Mouse (Mus musculus) liver, embryonic 14.5 days (tissue): ENCODE data around the gene A030014E15Rik. TPM values are rescaled to one million over a fixed set of nuclear protein-coding genes. Genes with fewer than 3 reads are reported as not detected.
A peak's percentile ranks its signal among the peaks of the same experiment; 100 is the strongest.
"Not testable (repeated sequence)": the region's sequence is repeated elsewhere in the genome, so short reads cannot be mapped to it uniquely, and the experiment has no call there.

Experiments
- ATAC-seq: fragments of 200-750 bp; cut with Nextera tagmentation; 2 replicates; pipeline ENCODE4 v1.8.0; 2017; ENCODE audit warnings: moderate number of reproducible peaks, mild to moderate bottlenecking, moderate library complexity; ENCODE audit not compliant: insufficient read depth
- DNase-seq, 3 experiments: peaks; one replicate each; pipeline ENCODE4 v3.0.0-alpha.2; 2012 to 2013; ENCODE audit warnings: low read depth in 3 of 3, low spot score in 3 of 3
- H3K27ac ChIP-seq: fragments of 300-500 bp; sonication (generic); 2 replicates; pipeline ENCODE4 v1.5.1; 2014; ENCODE audit warnings: moderate library complexity, mild to moderate bottlenecking, control low read depth, inconsistent platforms
- H3K27me3 ChIP-seq: fragments of 300-500 bp; sonication (generic); 2 replicates; pipeline ENCODE4 v1.6.1; 2014; ENCODE audit warnings: mild to moderate bottlenecking, low read length, moderate library complexity; ENCODE audit not compliant: control insufficient read depth, insufficient read depth
- H3K36me3 ChIP-seq: fragments of 300-500 bp; sonication (generic); replicated peaks from 2 replicates; pipeline ENCODE4 v1.6.1; 2014; ENCODE audit warnings: low read depth; ENCODE audit not compliant: control insufficient read depth, insufficient read depth
- H3K4me1 ChIP-seq, 2 experiments: fragments of 200-500 bp in 1 of 2; fragments of 300-500 bp in 1 of 2; sonication (generic) in 1 of 2; replicated peaks; 2 replicates each; pipeline ENCODE4 v1.6.1; 2012 to 2014; ENCODE audit warnings: antibody characterized with exemption in 1 of 2, inconsistent platforms in 1 of 2, low read length in 1 of 2; ENCODE audit not compliant: control insufficient read depth in 2 of 2, insufficient read depth in 2 of 2
- H3K4me2 ChIP-seq: fragments of 300-500 bp; sonication (generic); 2 replicates; pipeline ENCODE4 v1.6.1; 2014; ENCODE audit warnings: low read depth, mild to moderate bottlenecking, control low read depth, moderate library complexity
- H3K4me3 ChIP-seq, 2 experiments: fragments of 200-500 bp in 1 of 2; fragments of 300-500 bp in 1 of 2; sonication (generic) in 1 of 2; 2 replicates each; pipeline ENCODE4 v1.5.1; 2012 to 2014; ENCODE audit warnings: low read depth in 2 of 2, low read length in 2 of 2, mild to moderate bottlenecking in 2 of 2, control low read depth in 1 of 2, inconsistent platforms in 1 of 2, moderate library complexity in 1 of 2; ENCODE audit not compliant: insufficient read depth in 1 of 2
- H3K9ac ChIP-seq: fragments of 300-500 bp; sonication (generic); replicated peaks from 2 replicates; pipeline ENCODE4 v1.6.1; 2014; ENCODE audit warnings: mild to moderate bottlenecking, control low read depth, moderate library complexity
- H3K9me3 ChIP-seq: fragments of 300-500 bp; sonication (generic); 2 replicates; pipeline ENCODE4 v1.6.1; 2016; ENCODE audit warnings: low read length, mixed read lengths; ENCODE audit not compliant: control insufficient read depth
- CTCF ChIP-seq: IDR thresholded peaks from 2 replicates; pipeline ENCODE4 v1.5.1; 2016; ENCODE audit warnings: antibody characterized with exemption, low read depth, control low read depth
- EP300 ChIP-seq: IDR thresholded peaks from 2 replicates; pipeline ENCODE4 v1.6.1; 2016; ENCODE audit warnings: antibody characterized with exemption, low read depth
- WGBS: fragments of 180-500 bp; shearing (Covaris S2); extraction: QIAGEN DNeasy Blood & Tissue Kit; methylation state at CpG from one replicate; pipeline ENCODE4 v1.1.7; 2014; ENCODE audit not compliant: insufficient replicate concordance; 5-methylcytosine and 5-hydroxymethylcytosine counted together
- polyA plus RNA-seq, 2 experiments: library from polyadenylated mRNA; depleted of rRNA in 1 of 2; stranded (reverse) in 1 of 2; unstranded in 1 of 2; fragments of >200 nt; fragmentation: Nextera tagmentation in 1 of 2; extraction: Ambion mirVana in 1 of 2; gene quantifications; 2 replicates each; pipeline versions ENCODE4 v1.2.1 to v1.2.3; 2012 to 2014

Gene A030014E15Rik
- polyA plus RNA-seq, 2 experiments: 0.11 TPM; not detected in 1

DNA sequence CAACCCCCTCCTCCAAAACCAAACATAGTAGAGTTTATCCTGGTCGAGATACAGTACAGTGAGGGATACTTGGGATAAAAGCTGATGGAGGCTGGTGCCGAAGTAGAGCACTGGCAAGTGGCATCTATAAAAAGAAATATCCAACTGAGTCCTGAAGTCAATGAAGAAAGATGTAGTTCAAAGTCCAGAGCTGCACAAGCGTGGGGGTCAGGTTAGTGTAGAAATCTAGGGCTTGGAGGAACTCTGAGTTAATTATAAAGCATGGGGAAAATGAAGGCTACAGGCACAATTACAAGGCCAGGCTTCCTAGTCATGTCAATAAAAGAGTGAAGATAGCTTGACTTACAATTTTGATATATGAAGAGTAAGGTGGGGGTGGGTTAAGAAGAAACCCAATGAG lies 23.5 kb upstream of the A030014E15Rik start:
- ATAC-seq (no peak), DNase-seq (no peak)
- Histone ChIP-seq H3K9ac (no peak overlapping the region), H3K4me3 (no peak overlapping the region), H3K27me3 (no peaks in the 10 kb centered on the region), H3K4me2 (no peak overlapping the region), H3K36me3 (peaks cover 67% of the 10 kb centered on the region), H3K27ac (no peak overlapping the region), H3K9me3 (no peaks in the 10 kb centered on the region), H3K4me1 (no peaks in the 10 kb centered on the region)
- WGBS: 87% methylated on average over 3 of the region's 3 CpGs
- TF ChIP-seq CTCF: no peak
- TF ChIP-seq EP300: no peak

GRCm38 (mm10) chr1:82905886-82906285 lies 18.8 kb upstream of the A030014E15Rik start:
- no peak for ATAC-seq
- no peaks in the 10 kb centered on the region for H3K9me3 ChIP-seq
- no peak overlapping the region for H3K9ac ChIP-seq
- no peak overlapping the region for H3K27ac ChIP-seq
- DNase-seq: no peak
- H3K4me1 ChIP-seq: no peaks in the 10 kb centered on the region
- WGBS: 87% methylated on average over 3 of the region's 3 CpGs
- no peak for TF ChIP-seq CTCF
- no peak for TF ChIP-seq EP300
- H3K4me2 ChIP-seq: no peak overlapping the region
- no peak overlapping the region for H3K4me3 ChIP-seq
- no peaks in the 10 kb centered on the region for H3K27me3 ChIP-seq
- peaks cover 33% of the 10 kb centered on the region for H3K36me3 ChIP-seq

DNA sequence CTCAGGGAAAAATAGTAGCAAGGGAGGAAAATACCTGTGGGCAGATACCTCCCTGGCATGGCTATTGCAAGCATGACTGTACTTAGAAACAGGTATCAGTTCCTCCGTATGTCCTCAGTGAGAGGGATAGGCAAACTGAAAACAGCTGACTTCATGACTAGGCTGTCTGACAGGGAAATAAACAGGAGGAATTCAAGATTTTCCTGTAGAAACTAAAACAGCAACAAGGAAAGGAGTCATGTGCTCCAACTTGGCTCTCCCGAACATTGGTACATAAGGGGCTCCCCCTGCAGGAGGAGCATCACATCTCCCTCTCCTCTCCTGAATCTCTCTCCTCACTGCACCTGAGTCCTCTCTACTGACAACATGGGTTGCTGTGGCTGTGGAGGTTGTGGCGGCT lies 11.7 kb upstream of the A030014E15Rik start, which contains the start of gene A030005L19Rik:
Gene A030005L19Rik (plus strand): TSS at position 301 of the 400 bp plus-strand sequence.
- H3K27ac ChIP-seq: no peak within 1 kb of the TSS
- no peak for TF ChIP-seq EP300
- peak; percentile 45; the same call in 1 of the 2 replicates for TF ChIP-seq CTCF
- H3K27me3 ChIP-seq: no peaks in the 10 kb centered on the region
- H3K36me3 ChIP-seq: no peaks in the 10 kb centered on the region
- peaks cover 3% of the 10 kb centered on the region in 2 experiments; a peak in 2 of 4 replicates for H3K4me1 ChIP-seq
- DNase-seq (no peak), ATAC-seq (no peak)
- WGBS: 70% methylated on average over 3 of the region's 3 CpGs
- H3K9ac ChIP-seq: no peak within 1 kb of the TSS
- no peak within 1 kb of the TSS for H3K4me3 ChIP-seq
- no peak within 1 kb of the TSS for H3K4me2 ChIP-seq
- H3K9me3 ChIP-seq: no peaks in the 10 kb centered on the region

DNA sequence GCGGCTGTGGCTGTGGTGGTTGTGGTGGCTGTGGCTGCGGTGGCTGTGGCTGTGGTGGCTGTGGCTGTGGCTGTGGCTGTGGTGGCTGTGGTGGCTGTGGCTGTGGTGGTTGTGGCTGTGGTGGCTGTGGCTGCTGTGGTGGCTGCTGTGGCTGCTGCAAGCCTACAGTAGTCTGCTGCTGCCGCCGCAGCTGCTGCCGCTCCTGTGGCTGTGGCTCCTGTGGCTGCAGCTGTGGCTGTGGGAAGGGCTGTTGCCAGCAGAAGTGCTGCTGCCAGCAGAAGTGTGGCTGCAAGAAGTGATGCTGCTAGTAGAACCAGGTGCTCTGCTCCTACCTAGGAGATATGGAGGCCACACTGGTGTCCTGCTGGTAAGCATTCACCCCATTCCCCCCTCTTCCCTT lies 11.3 kb upstream of the A030014E15Rik start:
- not testable (repeated sequence) for H3K9ac ChIP-seq, DNase-seq, H3K36me3 ChIP-seq, H3K4me1 ChIP-seq, H3K27me3 ChIP-seq, H3K9me3 ChIP-seq, H3K4me3 ChIP-seq, ATAC-seq, H3K27ac ChIP-seq, H3K4me2 ChIP-seq
- 69% methylated on average over 5 of the region's 5 CpGs for WGBS

DNA sequence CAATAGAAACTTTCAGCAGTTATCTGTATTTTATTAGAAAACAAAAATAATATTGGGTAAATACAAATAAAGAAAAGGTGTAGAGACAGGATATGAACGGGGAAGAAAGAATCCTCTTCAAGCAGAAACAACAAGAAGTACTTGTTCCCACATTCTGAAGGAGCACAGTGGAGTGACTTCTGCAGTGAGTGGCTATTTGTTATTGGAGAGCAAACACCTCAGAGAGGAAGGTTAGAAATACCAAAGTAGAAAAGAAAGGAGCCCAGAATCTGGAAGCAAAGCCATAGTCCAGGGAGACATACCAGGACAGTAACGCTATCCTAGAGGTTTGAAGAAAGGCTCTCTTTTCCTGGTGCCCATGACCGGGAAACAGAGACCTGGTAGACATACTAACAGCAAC lies 5.8 kb downstream of the A030014E15Rik start:
- DNase-seq, H3K36me3 ChIP-seq, H3K4me1 ChIP-seq, H3K4me2 ChIP-seq, H3K27ac ChIP-seq, ATAC-seq, H3K27me3 ChIP-seq, H3K9me3 ChIP-seq, H3K9ac ChIP-seq, H3K4me3 ChIP-seq: not testable (repeated sequence)
- WGBS: 61% methylated on average over 2 of the region's 3 CpGs

DNA sequence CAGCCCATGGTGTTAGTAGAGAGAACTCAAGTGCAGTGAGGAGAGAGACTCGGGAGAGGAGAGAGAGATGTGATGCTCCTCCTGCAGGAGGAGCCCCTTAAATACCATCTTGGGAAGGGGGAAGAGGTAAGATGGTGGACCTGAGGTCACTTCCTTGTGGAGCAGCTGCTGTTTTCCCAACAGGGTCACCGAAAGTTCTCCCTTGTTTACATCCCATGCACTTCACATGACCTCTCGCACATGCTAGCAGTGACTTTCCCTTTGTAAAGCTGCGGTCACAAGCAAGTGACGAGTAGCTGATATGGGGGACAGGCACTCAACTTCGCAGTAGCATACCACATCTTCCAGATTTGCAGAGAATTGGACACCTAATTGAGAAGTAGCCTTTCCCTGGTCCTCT lies 6.6 kb downstream of the A030014E15Rik start, which contains the start of gene Gm6217:
Gene Gm6217 (minus strand): TSS at position 74 of the 400 bp plus-strand sequence.
- not testable (repeated sequence) for ATAC-seq, H3K9me3 ChIP-seq, H3K4me3 ChIP-seq, H3K27me3 ChIP-seq, H3K4me1 ChIP-seq, DNase-seq, H3K4me2 ChIP-seq, H3K9ac ChIP-seq, H3K27ac ChIP-seq, H3K36me3 ChIP-seq
- WGBS: no CpG with 5 or more reads among the region's 6 CpGs
